Mouse (Mus musculus): Measurements from ENCODE around the gene Klk1b4. TPM values are rescaled to one million over a fixed set of nuclear protein-coding genes. Genes with fewer than 3 reads are reported as not detected.

Klk1b4 gene
- not detected for polyA plus RNA-seq (2014; fragmentation: Illumina TruSeq; extraction: RNeasy Lipid Tissue Mini Kit (QIAGEN cat#74804); ENCODE audit: low read depth, low replicate concordance)

DNA sequence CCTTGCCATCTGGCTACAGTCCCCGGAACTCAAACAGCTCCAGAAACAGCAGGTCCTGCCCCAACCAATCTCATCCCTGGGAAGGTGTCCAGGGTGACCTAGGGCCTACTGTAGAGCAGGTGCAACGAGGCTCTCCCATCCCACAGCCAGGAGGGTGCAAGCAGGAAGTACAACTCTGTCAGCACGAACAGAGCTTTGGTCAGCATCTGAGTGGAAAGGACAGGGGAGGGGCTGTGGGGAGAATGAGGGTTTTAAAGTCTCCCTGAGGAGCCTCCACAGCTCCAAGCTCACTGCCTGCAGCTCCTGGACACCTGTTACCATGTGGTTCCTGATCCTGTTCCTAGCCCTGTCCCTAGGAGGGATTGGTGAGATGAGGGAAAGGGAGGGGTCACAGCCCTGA is at the start of gene Klk1b4:
TSS of gene Klk1b4 (plus strand) at position 301 of the 400 bp plus-strand sequence.

DNA sequence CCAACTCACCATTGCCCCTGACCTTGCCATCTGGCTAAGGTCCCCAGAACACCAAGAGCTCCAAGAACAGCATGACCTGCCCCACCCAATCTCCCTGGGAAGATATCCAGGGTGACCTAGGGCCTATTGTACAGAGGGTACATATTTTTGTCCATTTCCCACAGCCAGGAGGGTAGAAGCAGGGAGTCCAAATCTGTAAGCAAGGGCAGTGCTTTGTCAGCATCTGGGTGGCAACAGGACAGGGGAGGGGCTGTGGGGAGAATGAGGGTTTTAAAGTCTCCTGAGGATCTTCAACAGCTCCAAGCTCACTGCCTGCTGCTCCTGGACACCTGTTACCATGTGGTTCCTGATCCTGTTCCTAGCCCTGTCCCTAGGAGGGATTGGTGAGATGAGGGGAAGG is 19.3 kb upstream of the Klk1b4 start, which contains the start of gene Klk1b24:
TSS of gene Klk1b24 (plus strand) at position 301 of the 400 bp plus-strand sequence.

DNA sequence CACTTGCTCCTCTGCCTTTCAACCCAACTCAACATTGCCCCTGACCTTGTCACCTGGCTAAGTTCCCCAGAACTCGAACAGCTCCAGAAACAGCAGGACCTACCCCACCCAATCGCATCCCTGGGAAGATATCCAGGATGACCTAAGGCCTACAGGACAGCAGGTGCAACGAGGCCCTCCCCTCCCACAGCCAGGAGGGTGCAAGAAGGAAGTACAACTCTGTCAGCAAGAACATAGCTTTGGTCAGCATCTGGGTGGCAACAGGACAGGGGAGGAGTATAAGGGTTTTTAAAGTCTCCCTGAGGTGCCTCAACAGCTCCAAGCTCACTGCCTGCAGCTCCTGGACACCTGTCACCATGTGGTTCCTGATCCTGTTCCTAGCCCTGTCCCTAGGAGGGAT is 9.3 kb upstream of the Klk1b4 start, which contains the start of gene Klk1b3:
TSS of gene Klk1b3 (plus strand) at position 301 of the 400 bp plus-strand sequence.

DNA sequence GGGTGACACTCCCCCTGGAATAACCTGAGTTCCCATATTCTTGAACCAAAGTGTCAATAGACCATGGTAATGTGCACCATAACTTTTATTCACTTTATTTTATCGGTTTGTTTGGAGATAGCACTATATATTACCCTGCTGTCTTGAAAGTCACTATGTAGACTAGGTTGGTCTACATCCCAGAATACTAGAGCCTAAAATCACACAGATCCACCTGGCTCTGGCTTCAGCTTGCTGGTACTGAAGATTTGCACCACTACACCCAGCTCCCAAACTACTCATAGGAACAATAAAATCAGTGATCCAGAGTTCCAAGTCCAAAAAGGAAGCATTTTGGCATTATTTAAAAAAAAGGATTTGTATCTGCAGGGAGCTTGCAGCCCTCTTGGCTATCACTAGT is 8.4 kb downstream of the Klk1b4 start, which contains the start of gene Klk1b5:
TSS of gene Klk1b5 (plus strand) at position 301 of the 400 bp plus-strand sequence.

DNA sequence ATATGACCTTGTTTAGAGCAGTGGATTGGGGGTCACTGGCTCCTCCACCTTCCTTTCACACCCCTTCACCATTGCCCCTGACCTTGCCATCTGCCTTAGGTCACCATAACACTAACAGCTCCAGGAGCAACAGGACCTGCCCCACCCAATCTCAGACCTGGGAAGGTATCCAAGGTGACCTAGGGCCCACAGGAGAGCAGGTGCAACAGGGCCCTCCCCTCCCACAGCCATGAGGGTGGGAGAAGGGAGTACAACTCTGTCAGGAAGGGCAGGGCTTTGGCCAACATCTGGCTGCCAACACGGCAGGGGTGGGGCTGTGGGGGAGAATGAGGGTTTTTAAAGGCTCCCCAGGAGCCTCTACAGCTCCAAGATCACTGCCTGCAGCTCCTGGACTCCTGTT is 17.8 kb downstream of the Klk1b4 start, which contains the start of gene Klk1:
TSS of gene Klk1 (plus strand) at position 285 of the 400 bp plus-strand sequence.

DNA sequence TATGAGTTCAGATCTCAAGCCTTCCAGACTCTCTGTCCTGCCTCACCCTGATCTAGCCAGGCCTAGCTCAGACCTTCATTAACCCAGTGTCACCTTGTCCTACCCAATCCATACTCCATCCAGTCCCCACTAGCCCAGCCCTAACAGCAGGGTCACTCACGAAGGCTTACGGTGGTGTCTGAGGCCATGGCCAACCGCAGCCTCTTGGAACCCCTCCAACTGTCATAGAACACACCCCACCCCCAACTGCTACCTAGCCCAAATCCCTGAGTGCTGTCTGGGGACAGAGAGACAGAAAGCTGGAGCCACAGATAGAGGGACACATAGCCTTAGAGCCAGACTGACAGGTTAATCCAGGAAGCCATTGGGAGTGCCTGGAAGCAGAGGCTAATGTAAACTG is 28.7 kb downstream of the Klk1b4 start, which contains the start of gene Gm36864:
TSS of gene Gm36864 (plus strand) at position 269 of the 400 bp plus-strand sequence.

DNA sequence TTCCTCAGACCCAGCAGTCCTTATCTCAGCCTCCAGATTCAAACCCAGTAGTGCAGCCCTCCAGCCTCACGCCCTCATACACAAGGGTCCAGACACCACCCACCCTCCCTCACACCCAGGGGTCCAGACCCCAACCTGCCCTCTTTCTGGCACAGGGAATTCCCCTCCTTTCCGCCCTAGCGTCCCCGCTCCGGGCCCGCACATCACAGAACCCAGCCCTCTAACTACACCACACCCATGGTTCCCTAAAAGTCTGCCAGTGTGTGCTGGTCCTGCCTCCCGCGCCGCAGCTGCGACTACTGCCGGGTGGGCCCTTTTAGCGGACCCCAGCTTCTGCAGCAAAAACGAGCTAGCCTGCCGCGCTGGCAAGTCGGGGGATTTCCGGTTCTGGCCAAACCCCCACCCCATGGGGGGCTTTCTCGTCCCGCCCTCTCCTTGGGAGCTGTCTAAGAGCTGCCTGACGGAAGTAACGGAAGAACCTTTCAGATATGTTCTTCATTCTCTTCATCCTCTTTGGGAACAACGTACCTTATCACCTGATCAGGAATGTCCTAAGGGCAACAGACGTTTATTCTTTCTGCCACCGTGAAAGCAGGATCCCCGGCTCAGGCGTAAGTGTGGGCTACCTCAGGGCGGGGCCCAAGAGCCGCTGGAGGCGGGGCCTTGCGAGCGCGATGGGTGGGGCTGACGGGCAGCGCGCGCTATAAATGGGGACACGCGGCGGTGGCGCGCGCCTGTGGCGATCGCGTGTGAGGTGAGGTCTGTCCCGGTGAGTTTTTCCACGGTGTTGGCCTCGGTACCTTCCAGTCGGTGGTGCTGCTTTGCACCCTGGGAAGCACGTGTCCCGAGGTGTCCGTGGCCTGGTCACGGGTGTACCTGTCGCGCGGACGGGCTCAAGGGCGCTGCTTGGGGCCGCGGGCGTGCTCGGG is 39.1 kb downstream of the Klk1b4 start, which contains the start of the genes 1700028J19Rik and 2410002F23Rik:
TSS of gene 1700028J19Rik (minus strand) at position 641 of the 929 bp plus-strand sequence.
TSS of gene 2410002F23Rik (plus strand) at position 668 of the 929 bp plus-strand sequence.

DNA sequence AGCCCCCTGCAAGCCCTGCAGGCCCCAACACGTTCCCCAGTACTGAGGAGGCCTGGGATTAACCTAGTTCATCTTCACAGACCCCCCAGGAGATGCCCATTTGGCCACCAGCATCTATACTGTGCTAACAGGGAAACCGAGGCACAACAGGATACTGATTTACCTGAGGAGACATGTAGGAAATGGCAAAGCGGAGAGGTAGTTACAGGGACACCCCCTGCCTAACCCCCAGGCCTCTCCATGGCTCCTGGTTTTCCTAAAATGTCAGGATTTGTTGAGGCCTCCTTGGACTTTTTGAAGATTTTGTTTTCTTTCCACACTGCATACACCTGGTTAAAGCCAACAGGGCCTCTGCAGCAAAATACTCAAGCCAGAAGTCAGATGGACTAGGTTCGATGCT is 50.0 kb downstream of the Klk1b4 start, which contains the start of gene Acp4:
TSS of gene Acp4 (minus strand) at position 101 of the 400 bp plus-strand sequence.

DNA sequence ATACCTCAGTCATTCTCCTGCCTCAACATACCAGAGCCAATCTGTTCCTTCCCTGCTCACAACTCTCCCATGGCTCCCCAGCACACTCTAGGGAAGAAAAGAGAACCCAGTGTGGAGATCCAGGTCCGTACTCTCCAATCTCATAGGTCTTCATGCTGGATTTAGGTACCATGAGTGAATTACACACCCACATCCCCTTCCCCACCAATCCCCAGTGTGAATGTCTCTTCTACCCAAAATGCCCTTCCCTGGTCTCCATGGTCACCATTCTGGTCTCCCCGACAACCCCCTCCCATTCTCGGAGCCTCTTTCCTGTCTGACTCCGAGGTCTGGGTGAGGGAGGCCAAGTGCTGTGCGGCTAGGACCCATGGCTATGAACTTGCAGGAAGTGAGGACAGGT is 53.9 kb downstream of the Klk1b4 start, which contains the start of gene Gm15517:
TSS of gene Gm15517 (plus strand) at position 301 of the 400 bp plus-strand sequence.

Other genes starting within 250 kb of the Klk1b4 start
- not detected for gene Klk1b1, start 240.7 kb upstream of the Klk1b4 start, polyA plus RNA-seq (2014; fragmentation: Illumina TruSeq; extraction: RNeasy Lipid Tissue Mini Kit (QIAGEN cat#74804); ENCODE audit: low read depth, low replicate concordance)
- gene Klk1b9, start 231.4 kb upstream of the Klk1b4 start, polyA plus RNA-seq (2014; fragmentation: Illumina TruSeq; extraction: RNeasy Lipid Tissue Mini Kit (QIAGEN cat#74804); ENCODE audit: low read depth, low replicate concordance), result 0.97 TPM
- not detected for gene Klk1b11, start 211.6 kb upstream of the Klk1b4 start, polyA plus RNA-seq (2014; fragmentation: Illumina TruSeq; extraction: RNeasy Lipid Tissue Mini Kit (QIAGEN cat#74804); ENCODE audit: low read depth, low replicate concordance)
- not detected for gene Klk1b26, start 195.3 kb upstream of the Klk1b4 start, polyA plus RNA-seq (2014; fragmentation: Illumina TruSeq; extraction: RNeasy Lipid Tissue Mini Kit (QIAGEN cat#74804); ENCODE audit: low read depth, low replicate concordance)
- gene Klk1b27, start 155.1 kb upstream of the Klk1b4 start, polyA plus RNA-seq (2014; fragmentation: Illumina TruSeq; extraction: RNeasy Lipid Tissue Mini Kit (QIAGEN cat#74804); ENCODE audit: low read depth, low replicate concordance), result 0.93 TPM
- not detected for gene Klk1b21, start 105.1 kb upstream of the Klk1b4 start, polyA plus RNA-seq (2014; fragmentation: Illumina TruSeq; extraction: RNeasy Lipid Tissue Mini Kit (QIAGEN cat#74804); ENCODE audit: low read depth, low replicate concordance)
- gene Klk1b22, start 94.8 kb upstream of the Klk1b4 start, polyA plus RNA-seq (2014; fragmentation: Illumina TruSeq; extraction: RNeasy Lipid Tissue Mini Kit (QIAGEN cat#74804); ENCODE audit: low read depth, low replicate concordance), result 1.8 TPM
- not detected for gene Klk1b16, start 70.7 kb upstream of the Klk1b4 start, polyA plus RNA-seq (2014; fragmentation: Illumina TruSeq; extraction: RNeasy Lipid Tissue Mini Kit (QIAGEN cat#74804); ENCODE audit: low read depth, low replicate concordance)
- 0.77 TPM for gene Klk1b24, start 19.2 kb upstream of the Klk1b4 start, polyA plus RNA-seq (2014; fragmentation: Illumina TruSeq; extraction: RNeasy Lipid Tissue Mini Kit (QIAGEN cat#74804); ENCODE audit: low read depth, low replicate concordance)
- 0.93 TPM for gene Klk1b3, start 9.2 kb upstream of the Klk1b4 start, polyA plus RNA-seq (2014; fragmentation: Illumina TruSeq; extraction: RNeasy Lipid Tissue Mini Kit (QIAGEN cat#74804); ENCODE audit: low read depth, low replicate concordance)
- 1.9 TPM for gene Klk1b5, start 8.5 kb downstream of the Klk1b4 start, polyA plus RNA-seq (2014; fragmentation: Illumina TruSeq; extraction: RNeasy Lipid Tissue Mini Kit (QIAGEN cat#74804); ENCODE audit: low read depth, low replicate concordance)
- 786 TPM for gene Klk1, start 17.9 kb downstream of the Klk1b4 start, polyA plus RNA-seq (2014; fragmentation: Illumina TruSeq; extraction: RNeasy Lipid Tissue Mini Kit (QIAGEN cat#74804); ENCODE audit: low read depth, low replicate concordance)
- gene Gm36864, start 28.7 kb downstream of the Klk1b4 start, polyA plus RNA-seq (2014; fragmentation: Illumina TruSeq; extraction: RNeasy Lipid Tissue Mini Kit (QIAGEN cat#74804); ENCODE audit: low read depth, low replicate concordance), result not detected
- gene 1700028J19Rik, start 39.3 kb downstream of the Klk1b4 start, polyA plus RNA-seq (2014; fragmentation: Illumina TruSeq; extraction: RNeasy Lipid Tissue Mini Kit (QIAGEN cat#74804); ENCODE audit: low read depth, low replicate concordance), result 1.6 TPM
- gene 2410002F23Rik, start 39.3 kb downstream of the Klk1b4 start, polyA plus RNA-seq (2014; fragmentation: Illumina TruSeq; extraction: RNeasy Lipid Tissue Mini Kit (QIAGEN cat#74804); ENCODE audit: low read depth, low replicate concordance), result 13.6 TPM
- gene Acp4, start 49.9 kb downstream of the Klk1b4 start, polyA plus RNA-seq (2014; fragmentation: Illumina TruSeq; extraction: RNeasy Lipid Tissue Mini Kit (QIAGEN cat#74804); ENCODE audit: low read depth, low replicate concordance), result not detected
- not detected for gene Gm15517, start 54.0 kb downstream of the Klk1b4 start, polyA plus RNA-seq (2014; fragmentation: Illumina TruSeq; extraction: RNeasy Lipid Tissue Mini Kit (QIAGEN cat#74804); ENCODE audit: low read depth, low replicate concordance)
- 1.8 TPM for gene Clec11a, start 99.5 kb downstream of the Klk1b4 start, polyA plus RNA-seq (2014; fragmentation: Illumina TruSeq; extraction: RNeasy Lipid Tissue Mini Kit (QIAGEN cat#74804); ENCODE audit: low read depth, low replicate concordance)
- not detected for gene Shank1, start 102.8 kb downstream of the Klk1b4 start, polyA plus RNA-seq (2014; fragmentation: Illumina TruSeq; extraction: RNeasy Lipid Tissue Mini Kit (QIAGEN cat#74804); ENCODE audit: low read depth, low replicate concordance)
- not detected for gene Syt3, start 176.7 kb downstream of the Klk1b4 start, polyA plus RNA-seq (2014; fragmentation: Illumina TruSeq; extraction: RNeasy Lipid Tissue Mini Kit (QIAGEN cat#74804); ENCODE audit: low read depth, low replicate concordance)
- gene 1700008O03Rik, start 178.4 kb downstream of the Klk1b4 start, polyA plus RNA-seq (2014; fragmentation: Illumina TruSeq; extraction: RNeasy Lipid Tissue Mini Kit (QIAGEN cat#74804); ENCODE audit: low read depth, low replicate concordance), result not detected
- gene Lrrc4b, start 221.6 kb downstream of the Klk1b4 start, polyA plus RNA-seq (2014; fragmentation: Illumina TruSeq; extraction: RNeasy Lipid Tissue Mini Kit (QIAGEN cat#74804); ENCODE audit: low read depth, low replicate concordance), result not detected

Data from kidney, adult 10 weeks (tissue).